In genomic region chr12:111373411-111373810, GRCm38 (mm10) we compare ENCODE assay signal across 27 mouse cellular contexts. TPM values are rescaled to one million over a fixed set of nuclear protein-coding genes. Genes with fewer than 3 reads are reported as not detected.
DNase-seq lines count a peak whose midpoint lies in the region; ATAC-seq and TF ChIP-seq lines count a peak whose summit lies in the region.
"Had no signal": no experiment of that assay in that cellular context is flagged by ENCODE, and none has a peak within 500 bp of the region (broad histone marks: within the 10 kb centered on the region; RNA-seq: fewer than 3 reads in every experiment).

No protein-coding gene starts in this region.

- no peak overlapping the region for H3K27ac ChIP-seq in kidney, adult 2 months (ENCODE audit: insufficient read depth, low read depth, low read length)
- H3K27ac ChIP-seq in intestine, embryonic 15.5 days = no peak overlapping the region
- no peak overlapping the region for H3K27ac ChIP-seq in liver, embryonic 12.5 days
- H3K27ac ChIP-seq in liver, embryonic 16.5 days (ENCODE audit: low read length) = peak overlapping the region; percentile 45; the same call in 1 of the 2 replicates
- H3K27ac ChIP-seq: forebrain, embryonic 10.5 days; heart, embryonic 13.5 days had no signal

- H3K4me1 ChIP-seq in kidney, adult 2 months (ENCODE audit: control insufficient read depth, insufficient read depth, low read length) = peaks cover 27% of the 10 kb centered on the region
- peaks cover 39% of the 10 kb centered on the region for H3K4me1 ChIP-seq in intestine, embryonic 15.5 days (replicated peaks)
- peaks cover 86% of the 10 kb centered on the region for H3K4me1 ChIP-seq in liver, embryonic 12.5 days
- H3K4me1 ChIP-seq in liver, embryonic 16.5 days (ENCODE audit: control insufficient read depth, low read depth, low read length) = peaks cover 4% of the 10 kb centered on the region

- H3K36me3 ChIP-seq in kidney, adult 2 months (ENCODE audit: control insufficient read depth, insufficient read depth, low read length) = no peaks in the 10 kb centered on the region
- no peaks in the 10 kb centered on the region for H3K36me3 ChIP-seq in intestine, embryonic 15.5 days
- no peaks in the 10 kb centered on the region for H3K36me3 ChIP-seq in liver, embryonic 12.5 days
- no peaks in the 10 kb centered on the region for H3K36me3 ChIP-seq in liver, embryonic 16.5 days (ENCODE audit: control insufficient read depth, insufficient read depth)
- H3K36me3 ChIP-seq: embryonic facial prominence, embryonic 15.5 days; forebrain, embryonic 10.5 days; heart, embryonic 13.5 days had no signal

- DNase-seq in kidney, adult 2 months = peak; percentile 65
- DNase-seq in kidney, postnatal 4 days = no peak
- no peak for DNase-seq in natural killer cell, adult 2 months (ENCODE audit: low spot score in 2 of 2)
- DNase-seq in heart, postnatal 25 days (ENCODE audit: low spot score) = no peak
- DNase-seq: adrenal gland, postnatal 10 days; cerebellum, adult 11 months; cerebellum, adult 8-10 months; cerebellum, postnatal 14 days; embryo, embryonic 11 days; gastrocnemius, postnatal 36 days; heart, adult 11 months; heart, postnatal 4 days had no signal

- 35% methylated on average over 6 of the region's 6 CpGs for WGBS in kidney, adult 2 months
- WGBS in intestine, embryonic 15.5 days = 53% methylated on average over 6 of the region's 6 CpGs
- 59% methylated on average over 6 of the region's 6 CpGs for WGBS in liver, embryonic 12.5 days (ENCODE audit: insufficient replicate concordance)
- 57% methylated on average over 6 of the region's 6 CpGs for WGBS in liver, embryonic 16.5 days (ENCODE audit: insufficient replicate concordance)

- no peaks in the 10 kb centered on the region for H3K9me3 ChIP-seq in intestine, embryonic 15.5 days
- no peaks in the 10 kb centered on the region for H3K9me3 ChIP-seq in liver, embryonic 12.5 days (replicated peaks)
- H3K9me3 ChIP-seq in liver, embryonic 16.5 days (replicated peaks; ENCODE audit: control insufficient read depth, low read length) = no peaks in the 10 kb centered on the region
- H3K9me3 ChIP-seq: embryonic facial prominence, embryonic 15.5 days; forebrain, embryonic 10.5 days; heart, embryonic 13.5 days had no signal

- no peak overlapping the region for H3K4me3 ChIP-seq in kidney, adult 2 months (ENCODE audit: insufficient read depth, low read depth, low read length)
- H3K4me3 ChIP-seq in intestine, embryonic 15.5 days (replicated peaks) = no peak overlapping the region
- no peak overlapping the region for H3K4me3 ChIP-seq in liver, embryonic 12.5 days
- no peak overlapping the region for H3K4me3 ChIP-seq in liver, embryonic 16.5 days (ENCODE audit: low read depth, low read length)
- H3K4me3 ChIP-seq: embryonic facial prominence, embryonic 15.5 days; erythroblast, embryonic 14.5 days; forebrain, embryonic 10.5 days had no signal

- no peak for TF ChIP-seq POLR2A in kidney, adult 2 months (IDR thresholded peaks at IDR 0.05; ENCODE audit: low read depth, low read length)

- ATAC-seq in intestine, embryonic 15.5 days = no peak
- ATAC-seq in liver, embryonic 12.5 days = no peak
- 0 out of 2 replicates have a peak, but pooled peaks have one; percentile 17 for ATAC-seq in liver, embryonic 16.5 days (ENCODE audit: low read depth)
- no peak for ATAC-seq in inflammation-experienced regulatory T-cells, adult 6 months
- ATAC-seq: forebrain, embryonic 14.5 days had no signal

- H3K4me2 ChIP-seq in intestine, embryonic 15.5 days (replicated peaks) = peak overlapping the region; percentile 20; the same call in 1 of the 2 replicates
- H3K4me2 ChIP-seq in liver, embryonic 12.5 days = peak overlapping the region; percentile 30; the same call in 1 of the 2 replicates
- H3K4me2 ChIP-seq in liver, embryonic 16.5 days (ENCODE audit: low read depth, low read length) = peak overlapping the region; percentile 25; the same call in 1 of the 2 replicates
- H3K4me2 ChIP-seq: embryonic facial prominence, embryonic 15.5 days had no signal

- no peak overlapping the region for H3K9ac ChIP-seq in intestine, embryonic 15.5 days
- no peak overlapping the region for H3K9ac ChIP-seq in liver, embryonic 12.5 days
- no peak overlapping the region for H3K9ac ChIP-seq in liver, embryonic 16.5 days (ENCODE audit: low read depth, low read length)
- H3K9ac ChIP-seq: embryonic facial prominence, embryonic 15.5 days; heart, embryonic 13.5 days had no signal

- TF ChIP-seq CTCF in kidney, adult 2 months (conservative IDR thresholded peaks at IDR 0.05; ENCODE audit: insufficient read depth, insufficient read length, low read depth, low read length) = no peak

- intact Hi-C loops in heart, postnatal 25 days (cut with DNase I) = no loop called here

- no peaks in the 10 kb centered on the region for H3K27me3 ChIP-seq in kidney, adult 2 months (replicated peaks; ENCODE audit: control insufficient read depth, insufficient read depth, low read length)
- H3K27me3 ChIP-seq in intestine, embryonic 15.5 days (replicated peaks) = no peaks in the 10 kb centered on the region
- peaks cover 29% of the 10 kb centered on the region for H3K27me3 ChIP-seq in liver, embryonic 12.5 days (replicated peaks)
- H3K27me3 ChIP-seq in liver, embryonic 16.5 days (ENCODE audit: control insufficient read depth, insufficient read depth, low read depth, low read length) = peaks cover 31% of the 10 kb centered on the region
- H3K27me3 ChIP-seq: embryonic facial prominence, embryonic 15.5 days; heart, embryonic 13.5 days had no signal

RNA-seq across cellular contexts. Expression of gene Cdc42bpb, which starts 4.1 kb away (rescaled TPM):
- polyA plus RNA-seq in kidney, adult 2 months (2012; rRNA removed) = 164 and 208 TPM in 2 replicates
- 31.8 and 33.9 TPM in 2 replicates for polyA plus RNA-seq in intestine, embryonic 15.5 days (2015; fragmentation: Nextera tagmentation; extraction: Ambion mirVana)
- 13.0 and 15.1 TPM in 2 replicates for polyA plus RNA-seq in liver, embryonic 12.5 days (2016; fragmentation: Nextera tagmentation; extraction: Ambion mirVana)
- polyA plus RNA-seq in liver, embryonic 16.5 days (2015; fragmentation: Nextera tagmentation; extraction: Ambion mirVana) = 8.1 and 10.1 TPM in 2 replicates
- 10 to 100 TPM; 57.5 to 60.2 TPM for total RNA-seq in heart, postnatal 25 days (2021)
- polyA plus RNA-seq in inflammation-experienced regulatory T-cells, adult 6 months (2017; shearing (Covaris generic)) = 1 to 10 TPM in 1 of 3 experiments, under 1 TPM in 2; 0.19 to 1.3 (median 0.67) TPM
- total RNA-seq: MEL had no signal

RNA-seq across cellular contexts. Expression of gene Lbhd2, which starts 33.2 kb away (rescaled TPM):
- 0.13 and 0.15 TPM in 2 replicates for polyA plus RNA-seq in kidney, adult 2 months (2012; rRNA removed)
- 1.6 and 2.0 TPM in 2 replicates for polyA plus RNA-seq in intestine, embryonic 15.5 days (2015; fragmentation: Nextera tagmentation; extraction: Ambion mirVana)
- polyA plus RNA-seq in liver, embryonic 12.5 days (2016; fragmentation: Nextera tagmentation; extraction: Ambion mirVana) = 0.28 TPM in 1 of 2 replicates, not detected in the other
- not detected in 2 replicates for polyA plus RNA-seq in liver, embryonic 16.5 days (2015; fragmentation: Nextera tagmentation; extraction: Ambion mirVana)
- total RNA-seq in heart, postnatal 25 days (2021) = not detected
- polyA plus RNA-seq in inflammation-experienced regulatory T-cells, adult 6 months (2017; shearing (Covaris generic)) = 1 to 10 TPM in 1 of 3 experiments, not detected in 2; 3.5 TPM
- total RNA-seq: common myeloid progenitor, adult 5-6 weeks; gastrocnemius, adult 8-10 months; gastrocnemius, postnatal 36 days; heart, postnatal 4 days; MEL had no signal
- polyA plus RNA-seq: C2C12; embryonic facial prominence, embryonic 11.5 days; erythroblast, embryonic 14.5 days; forebrain, embryonic 10.5 days; heart, postnatal 0 days had no signal

RNA-seq across cellular contexts. Expression of gene Exoc3l4, which starts 43.4 kb away (rescaled TPM):
- polyA plus RNA-seq in kidney, adult 2 months (2012; rRNA removed) = 42.9 and 50.5 TPM in 2 replicates
- 11.1 and 11.5 TPM in 2 replicates for polyA plus RNA-seq in intestine, embryonic 15.5 days (2015; fragmentation: Nextera tagmentation; extraction: Ambion mirVana)
- 15.5 and 18.2 TPM in 2 replicates for polyA plus RNA-seq in liver, embryonic 12.5 days (2016; fragmentation: Nextera tagmentation; extraction: Ambion mirVana)
- polyA plus RNA-seq in liver, embryonic 16.5 days (2015; fragmentation: Nextera tagmentation; extraction: Ambion mirVana) = 23.4 and 28.5 TPM in 2 replicates
- total RNA-seq in heart, postnatal 25 days (2021) = 1 to 10 TPM; 1.2 to 2.9 TPM
- not detected for polyA plus RNA-seq in inflammation-experienced regulatory T-cells, adult 6 months (2017; shearing (Covaris generic))
